In genomic region chrX:42067791-42068200, GRCm38 (mm10) we compare ENCODE assay signal across 8 mouse cellular contexts. TPM values are rescaled to one million over a fixed set of nuclear protein-coding genes. Genes with fewer than 3 reads are reported as not detected.
DNase-seq lines count a peak whose midpoint lies in the region; ATAC-seq lines count a peak whose summit lies in the region.

No protein-coding gene starts in this region.

- 14% methylated on average over 27 of the region's 27 CpGs for WGBS in heart, embryonic 15.5 days
- 8% methylated on average over 27 of the region's 27 CpGs for WGBS in liver, embryonic 15.5 days (ENCODE audit: insufficient replicate concordance)
- WGBS in neural tube, embryonic 11.5 days, result 18% methylated on average over 26 of the region's 27 CpGs

- peaks cover 5% of the 10 kb centered on the region for H3K4me1 ChIP-seq in heart, embryonic 15.5 days (replicated peaks)
- peaks cover 9% of the 10 kb centered on the region for H3K4me1 ChIP-seq in liver, embryonic 15.5 days (replicated peaks)
- no peaks in the 10 kb centered on the region for H3K4me1 ChIP-seq in neural tube, embryonic 11.5 days (ENCODE audit: control insufficient read depth, insufficient read depth, low read length)

- H3K36me3 ChIP-seq in heart, embryonic 15.5 days, result no peaks in the 10 kb centered on the region
- no peaks in the 10 kb centered on the region for H3K36me3 ChIP-seq in liver, embryonic 15.5 days (replicated peaks)
- H3K36me3 ChIP-seq in neural tube, embryonic 11.5 days (ENCODE audit: control insufficient read depth, insufficient read depth, low read length), result no peaks in the 10 kb centered on the region

- peak overlapping the region; percentile 52; the same call in 1 of the 2 replicates for H3K9ac ChIP-seq in heart, embryonic 15.5 days
- H3K9ac ChIP-seq in liver, embryonic 15.5 days, result peak overlapping the region; percentile 68
- peak overlapping the region; percentile 57 for H3K9ac ChIP-seq in neural tube, embryonic 11.5 days (ENCODE audit: low read length)

- peak overlapping the region; percentile 57 for H3K4me3 ChIP-seq in heart, embryonic 15.5 days
- peak overlapping the region; percentile 69 for H3K4me3 ChIP-seq in liver, embryonic 15.5 days (replicated peaks)
- H3K4me3 ChIP-seq in neural tube, embryonic 11.5 days (ENCODE audit: low read depth, low read length), result peak overlapping the region; percentile 37

- H3K4me2 ChIP-seq in heart, embryonic 15.5 days, result peak overlapping the region; percentile 53
- H3K4me2 ChIP-seq in liver, embryonic 15.5 days, result peak overlapping the region; percentile 64
- peak overlapping the region; percentile 26 for H3K4me2 ChIP-seq in neural tube, embryonic 11.5 days (ENCODE audit: low read depth)

- H3K9me3 ChIP-seq in heart, embryonic 15.5 days (replicated peaks), result no peaks in the 10 kb centered on the region
- no peaks in the 10 kb centered on the region for H3K9me3 ChIP-seq in liver, embryonic 15.5 days (replicated peaks)
- H3K9me3 ChIP-seq in neural tube, embryonic 11.5 days (ENCODE audit: control insufficient read depth, low read length), result no peaks in the 10 kb centered on the region

- no peaks in the 10 kb centered on the region for H3K27me3 ChIP-seq in heart, embryonic 15.5 days
- H3K27me3 ChIP-seq in liver, embryonic 15.5 days, result no peaks in the 10 kb centered on the region
- H3K27me3 ChIP-seq in neural tube, embryonic 11.5 days (ENCODE audit: control insufficient read depth, insufficient read depth, low read length), result no peaks in the 10 kb centered on the region

- DNase-seq in brain, embryonic 18.5 days (ENCODE audit: low read depth, low spot score), result peak; percentile 40
- peak; percentile 87 for DNase-seq in kidney, postnatal 10 days
- peak; percentile 68 for DNase-seq in neural tube, embryonic 11.5 days (ENCODE audit: low spot score)
- DNase-seq in thymus, adult 18-20 months, result peak; percentile 54 to 63

- peak; percentile 60 for ATAC-seq in CD4-positive, CD25-positive, alpha-beta regulatory T cell, adult 4 months
- peak; percentile 81 for ATAC-seq in erythroblast, adult 5-6 weeks (replicated peaks; ENCODE audit: low FRiP score, poor library complexity, severe bottlenecking)
- ATAC-seq in heart, embryonic 15.5 days (replicated peaks; ENCODE audit: insufficient number of reproducible peaks, insufficient read depth, low FRiP score, low read depth), result peak; percentile 82
- ATAC-seq in liver, embryonic 15.5 days (ENCODE audit: insufficient read depth), result peak; percentile 78
- ATAC-seq in neural tube, embryonic 11.5 days (ENCODE audit: insufficient read depth, low FRiP score, low TSS enrichment), result peak; percentile 72

- H3K27ac ChIP-seq in heart, embryonic 15.5 days, result peak overlapping the region; percentile 94
- H3K27ac ChIP-seq in liver, embryonic 15.5 days (replicated peaks), result peak overlapping the region; percentile 93
- H3K27ac ChIP-seq in neural tube, embryonic 11.5 days (ENCODE audit: low read depth, low read length), result peak overlapping the region; percentile 81

RNA-seq across cellular contexts. Expression of gene Xiap, which starts 8.3 kb away (rescaled TPM):
- 10 to 100 TPM; 18.7 to 24.9 TPM for polyA plus RNA-seq in CD4-positive, CD25-positive, alpha-beta regulatory T cell, adult 4 months (2017; shearing (Covaris generic))
- total RNA-seq in erythroblast, adult 5-6 weeks (2015; ENCODE audit: low replicate concordance), result 24.2 and 26.3 TPM in 2 replicates
- 23.9 and 33.6 TPM in 2 replicates for total RNA-seq in erythroblast, adult 5-6 weeks (2017; ENCODE audit: low replicate concordance)
- 9.4 and 10.3 TPM in 2 replicates for polyA plus RNA-seq in heart, embryonic 15.5 days (2015; fragmentation: Nextera tagmentation; extraction: Ambion mirVana)
- 5.1 and 5.6 TPM in 2 replicates for polyA plus RNA-seq in liver, embryonic 15.5 days (2015; fragmentation: Nextera tagmentation; extraction: Ambion mirVana)
- 12.2 and 13.8 TPM in 2 replicates for polyA plus RNA-seq in neural tube, embryonic 11.5 days (2014; fragmentation: Nextera tagmentation; extraction: Ambion mirVana)

Comparison
In these comparisons a context has a peak if more than half of its experiments do, and no peak if none do; other contexts are left out.
1. Peak in every context shown above with its lines: DNase-seq, ATAC-seq, H3K4me3 ChIP-seq and H3K27ac ChIP-seq.